Mouse (Mus musculus): ENCODE measurements around the gene Ubl5. TPM values are rescaled to one million over a fixed set of nuclear protein-coding genes. Genes with fewer than 3 reads are reported as not detected.
"Not testable (repeated sequence)": the region's sequence is repeated elsewhere in the genome, so short reads cannot be mapped to it uniquely, and the experiment has no call there.

The Ubl5 gene
- polyA plus RNA-seq, 1 experiment from 2014 or later, result 386 TPM

DNA sequence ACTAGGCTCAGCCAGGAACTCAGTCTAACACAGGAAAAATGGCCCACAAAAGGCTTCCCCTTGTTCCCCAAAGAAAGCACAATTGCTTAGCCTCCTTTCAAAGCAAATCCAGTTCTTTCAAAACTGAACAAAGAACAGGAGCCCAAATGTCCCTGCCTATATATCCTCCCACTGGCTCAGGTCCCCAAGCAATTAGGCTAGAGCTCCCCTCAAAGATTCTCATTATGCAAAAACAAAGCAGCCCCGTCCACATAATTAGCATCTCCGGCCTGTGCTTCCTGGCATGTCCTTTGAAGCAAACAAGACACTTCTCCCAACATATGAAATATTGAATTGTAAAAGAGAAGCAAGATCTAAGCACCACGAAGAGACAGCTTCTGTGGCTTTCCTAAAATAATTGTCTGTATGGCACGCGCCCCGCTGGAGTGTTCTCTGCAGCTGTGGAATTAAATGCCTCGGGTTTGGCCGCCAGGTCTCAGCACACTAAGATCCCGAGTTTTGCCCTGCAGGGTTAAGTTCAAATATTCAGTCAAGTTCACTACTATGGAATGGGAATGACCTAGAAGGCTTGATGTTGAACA is 37.8 kb downstream of the Ubl5 start:
- ATAC-seq (ENCODE audit: insufficient number of reproducible peaks, insufficient read depth, low FRiP score, low read depth), result no peak
- H3K9ac ChIP-seq (replicated peaks; ENCODE audit: low read depth, low read length), result no peak overlapping the region
- H3K9me3 ChIP-seq (ENCODE audit: control insufficient read depth, low read depth, low read length), result no peaks in the 10 kb centered on the region
- no peak overlapping the region for H3K27ac ChIP-seq (ENCODE audit: low read length)
- no peaks in the 10 kb centered on the region for H3K27me3 ChIP-seq (ENCODE audit: control insufficient read depth, insufficient read depth, low read length)
- no peaks in the 10 kb centered on the region for H3K36me3 ChIP-seq (ENCODE audit: control insufficient read depth, insufficient read depth, low read length)
- 79% methylated on average over 9 of the region's 9 CpGs for WGBS
- H3K4me3 ChIP-seq (ENCODE audit: low read depth, low read length), result no peak overlapping the region
- no peak overlapping the region for H3K4me2 ChIP-seq (replicated peaks; ENCODE audit: low read depth, low read length)
- H3K4me1 ChIP-seq (ENCODE audit: control insufficient read depth, insufficient read depth, low read length), result no peaks in the 10 kb centered on the region

DNA sequence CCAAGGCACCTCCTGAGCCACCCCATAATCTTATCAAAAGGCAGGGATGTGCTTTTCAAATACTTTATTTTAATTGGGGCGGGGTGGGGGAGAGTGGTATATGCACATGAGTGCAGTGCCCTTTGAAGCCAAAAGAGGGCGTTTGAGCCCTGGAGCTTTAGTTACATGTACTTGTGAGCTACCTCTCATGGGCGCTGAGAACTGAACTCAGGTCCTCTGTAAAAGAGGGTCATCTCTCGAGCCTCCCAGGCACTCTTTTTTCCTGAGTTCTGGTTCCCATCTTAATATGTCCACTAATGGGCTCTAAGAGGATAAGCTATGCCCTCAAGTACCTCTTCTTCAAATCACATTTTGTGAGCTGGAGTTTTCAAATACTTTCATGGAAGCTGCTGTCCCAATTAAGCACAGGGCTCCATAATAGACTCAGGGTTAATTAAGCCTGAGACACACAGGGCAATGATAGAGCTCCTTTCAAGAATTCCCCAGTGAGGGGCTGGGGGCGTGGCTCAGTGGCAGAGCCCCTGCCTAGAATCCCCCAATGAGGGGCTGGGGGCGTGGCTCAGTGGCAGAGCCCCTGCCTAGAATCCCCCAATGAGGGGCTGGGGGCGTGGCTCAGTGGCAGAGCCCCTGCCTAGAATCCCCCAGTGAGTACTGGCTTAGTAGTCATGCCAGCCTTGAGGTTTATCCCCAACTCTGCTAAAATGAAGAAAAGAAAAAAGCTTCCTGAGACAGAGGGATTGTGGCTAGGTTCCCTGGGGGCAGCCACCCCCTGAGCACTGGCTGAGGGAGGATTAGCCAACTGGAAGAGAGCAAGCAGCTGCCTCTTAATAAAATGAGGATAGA is 39.1 kb downstream of the Ubl5 start:
- H3K4me2 ChIP-seq (replicated peaks; ENCODE audit: low read depth, low read length), result no peak overlapping the region
- H3K9ac ChIP-seq (replicated peaks; ENCODE audit: low read depth, low read length), result no peak overlapping the region
- ATAC-seq (ENCODE audit: insufficient number of reproducible peaks, insufficient read depth, low FRiP score, low read depth), result no peak
- H3K4me3 ChIP-seq (ENCODE audit: low read depth, low read length), result no peak overlapping the region
- no peaks in the 10 kb centered on the region for H3K36me3 ChIP-seq (ENCODE audit: control insufficient read depth, insufficient read depth, low read length)
- 52% methylated on average over 6 of the region's 7 CpGs for WGBS
- no peak overlapping the region for H3K27ac ChIP-seq (ENCODE audit: low read length)
- no peaks in the 10 kb centered on the region for H3K9me3 ChIP-seq (ENCODE audit: control insufficient read depth, low read depth, low read length)
- H3K4me1 ChIP-seq (ENCODE audit: control insufficient read depth, insufficient read depth, low read length), result no peaks in the 10 kb centered on the region
- H3K27me3 ChIP-seq (ENCODE audit: control insufficient read depth, insufficient read depth, low read length), result no peaks in the 10 kb centered on the region

DNA sequence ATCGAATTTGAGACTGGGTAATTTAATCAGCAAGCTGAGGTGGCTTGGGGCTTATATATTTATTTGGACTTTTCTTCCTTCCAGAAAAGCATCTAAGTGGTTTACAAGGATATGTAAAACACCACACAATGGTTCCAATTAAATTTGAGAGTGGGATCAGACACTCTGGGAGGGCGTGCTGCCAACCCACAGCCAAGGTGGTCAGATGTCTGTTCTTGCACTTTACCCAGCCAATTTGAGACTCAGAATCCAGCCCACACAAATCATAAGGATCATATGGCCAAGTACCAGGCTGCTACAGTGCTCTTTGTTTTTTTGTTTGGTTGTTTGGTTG is 39.7 kb downstream of the Ubl5 start:
- Histone ChIP-seq H3K9me3 (ENCODE audit: control insufficient read depth, low read depth, low read length) (no peaks in the 10 kb centered on the region), H3K4me1 (ENCODE audit: control insufficient read depth, insufficient read depth, low read length) (no peaks in the 10 kb centered on the region), H3K27me3 (ENCODE audit: control insufficient read depth, insufficient read depth, low read length) (no peaks in the 10 kb centered on the region), H3K36me3 (ENCODE audit: control insufficient read depth, insufficient read depth, low read length) (no peaks in the 10 kb centered on the region), H3K4me2 (replicated peaks; ENCODE audit: low read depth, low read length) (no peak overlapping the region), H3K4me3 (ENCODE audit: low read depth, low read length) (no peak overlapping the region), H3K27ac (ENCODE audit: low read length) (no peak overlapping the region), H3K9ac (replicated peaks; ENCODE audit: low read depth, low read length) (no peak overlapping the region)
- WGBS, result 71% methylated on average over 2 of the region's 2 CpGs
- ATAC-seq (ENCODE audit: insufficient number of reproducible peaks, insufficient read depth, low FRiP score, low read depth), result no peak

DNA sequence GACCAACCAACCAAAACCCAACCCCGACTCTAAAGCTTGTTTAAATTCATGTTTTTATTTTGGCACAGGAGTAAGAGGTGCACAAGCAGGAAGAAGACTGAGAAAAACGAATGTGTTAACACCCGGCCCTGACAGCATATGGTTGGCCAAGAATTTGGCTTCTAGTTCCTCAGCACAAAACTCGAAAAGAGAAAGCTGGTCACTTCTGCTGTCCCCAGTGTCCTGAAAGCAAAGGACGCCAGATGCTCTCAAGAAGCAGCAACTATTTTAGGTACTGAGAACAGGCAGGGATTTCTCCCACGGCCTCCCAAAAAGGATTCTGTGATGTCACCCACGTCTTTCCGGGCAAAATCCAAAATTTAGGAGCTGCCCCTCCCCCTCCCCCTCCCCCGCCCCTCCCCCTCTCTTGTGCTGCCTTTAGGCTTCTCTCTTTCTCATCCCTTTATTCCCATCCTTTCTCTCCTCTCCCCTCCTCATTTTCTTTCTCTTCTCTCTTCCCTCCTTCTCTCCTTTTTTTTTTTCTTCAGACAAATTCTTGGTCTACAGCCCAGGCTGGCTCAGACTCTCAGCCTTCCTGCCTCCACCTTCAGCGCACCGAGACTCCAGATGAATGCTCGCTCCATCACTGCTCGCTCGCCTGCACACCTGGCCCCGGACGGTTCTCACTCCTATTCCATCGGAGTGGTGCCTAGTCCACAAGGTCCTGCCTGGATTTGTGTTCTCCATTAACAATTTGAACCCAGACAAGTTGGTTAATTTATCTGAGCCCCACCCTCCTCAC is 42.6 kb downstream of the Ubl5 start:
- Histone ChIP-seq H3K36me3 (ENCODE audit: control insufficient read depth, insufficient read depth, low read length) (no peaks in the 10 kb centered on the region), H3K4me1 (ENCODE audit: control insufficient read depth, insufficient read depth, low read length) (no peaks in the 10 kb centered on the region), H3K27me3 (ENCODE audit: control insufficient read depth, insufficient read depth, low read length) (no peaks in the 10 kb centered on the region), H3K9ac (replicated peaks; ENCODE audit: low read depth, low read length) (no peak overlapping the region), H3K4me2 (replicated peaks; ENCODE audit: low read depth, low read length) (no peak overlapping the region), H3K9me3 (ENCODE audit: control insufficient read depth, low read depth, low read length) (no peaks in the 10 kb centered on the region), H3K27ac (ENCODE audit: low read length) (no peak overlapping the region), H3K4me3 (ENCODE audit: low read depth, low read length) (no peak overlapping the region)
- WGBS, result 45% methylated on average over 17 of the region's 17 CpGs
- no peak for ATAC-seq (ENCODE audit: insufficient number of reproducible peaks, insufficient read depth, low FRiP score, low read depth)

DNA sequence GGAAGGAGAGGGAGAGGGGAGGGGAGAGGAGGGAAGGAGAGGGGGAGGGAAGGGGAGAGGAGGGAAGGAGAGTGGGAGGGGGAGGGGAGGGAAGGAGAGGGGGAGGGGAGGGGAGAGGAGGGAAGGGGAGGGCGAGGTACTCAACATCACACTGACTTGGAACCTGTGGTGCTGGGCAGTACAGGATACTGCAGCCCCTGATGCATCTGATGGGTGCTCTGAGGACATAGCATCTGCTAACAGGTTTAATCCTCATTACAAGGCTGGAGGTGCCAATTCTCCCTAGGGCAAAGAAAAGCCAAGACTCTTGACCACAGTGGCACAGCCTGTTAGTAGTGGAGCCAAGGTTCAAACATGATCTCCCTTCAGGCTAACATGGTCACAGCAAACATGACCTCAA is 46.7 kb downstream of the Ubl5 start:
- H3K9ac ChIP-seq (replicated peaks; ENCODE audit: low read depth, low read length), result no peak overlapping the region
- no peaks in the 10 kb centered on the region for H3K27me3 ChIP-seq (ENCODE audit: control insufficient read depth, insufficient read depth, low read length)
- H3K9me3 ChIP-seq (ENCODE audit: control insufficient read depth, low read depth, low read length), result no peaks in the 10 kb centered on the region
- 42% methylated on average over 1 of the region's 1 CpGs for WGBS
- no peaks in the 10 kb centered on the region for H3K4me1 ChIP-seq (ENCODE audit: control insufficient read depth, insufficient read depth, low read length)
- no peak overlapping the region for H3K27ac ChIP-seq (ENCODE audit: low read length)
- no peaks in the 10 kb centered on the region for H3K36me3 ChIP-seq (ENCODE audit: control insufficient read depth, insufficient read depth, low read length)
- no peak overlapping the region for H3K4me2 ChIP-seq (replicated peaks; ENCODE audit: low read depth, low read length)
- no peak for ATAC-seq (ENCODE audit: insufficient number of reproducible peaks, insufficient read depth, low FRiP score, low read depth)
- no peak overlapping the region for H3K4me3 ChIP-seq (ENCODE audit: low read depth, low read length)

DNA sequence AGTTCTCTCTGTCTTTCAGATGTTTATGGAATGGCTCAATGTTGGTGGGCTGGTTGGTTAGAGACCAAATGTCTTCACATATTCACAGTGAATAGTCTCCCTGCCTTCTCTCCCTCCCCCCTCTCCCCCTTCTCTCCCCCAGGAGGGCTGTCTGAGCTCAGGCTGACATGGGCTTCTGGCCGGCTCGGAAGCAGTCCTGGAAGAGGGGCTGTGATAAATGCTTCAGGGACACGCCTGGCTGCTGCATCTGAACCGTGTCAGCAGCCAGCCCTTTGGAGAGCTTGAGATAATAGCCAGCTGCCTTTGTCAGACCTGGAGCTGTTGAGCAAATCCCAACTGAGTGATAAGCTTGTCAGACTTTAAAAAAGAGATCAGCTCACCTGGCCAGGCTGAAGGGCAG is 47.2 kb downstream of the Ubl5 start:
- ATAC-seq (ENCODE audit: insufficient number of reproducible peaks, insufficient read depth, low FRiP score, low read depth), result peak; percentile 61; the same call in 1 of the 2 replicates
- Histone ChIP-seq H3K36me3 (ENCODE audit: control insufficient read depth, insufficient read depth, low read length) (no peaks in the 10 kb centered on the region), H3K9ac (replicated peaks; ENCODE audit: low read depth, low read length) (no peak overlapping the region), H3K4me1 (ENCODE audit: control insufficient read depth, insufficient read depth, low read length) (no peaks in the 10 kb centered on the region), H3K4me3 (ENCODE audit: low read depth, low read length) (no peak overlapping the region), H3K27ac (ENCODE audit: low read length) (no peak overlapping the region), H3K27me3 (ENCODE audit: control insufficient read depth, insufficient read depth, low read length) (no peaks in the 10 kb centered on the region), H3K9me3 (ENCODE audit: control insufficient read depth, low read depth, low read length) (no peaks in the 10 kb centered on the region), H3K4me2 (replicated peaks; ENCODE audit: low read depth, low read length) (no peak overlapping the region)
- 1% methylated on average over 4 of the region's 4 CpGs for WGBS

DNA sequence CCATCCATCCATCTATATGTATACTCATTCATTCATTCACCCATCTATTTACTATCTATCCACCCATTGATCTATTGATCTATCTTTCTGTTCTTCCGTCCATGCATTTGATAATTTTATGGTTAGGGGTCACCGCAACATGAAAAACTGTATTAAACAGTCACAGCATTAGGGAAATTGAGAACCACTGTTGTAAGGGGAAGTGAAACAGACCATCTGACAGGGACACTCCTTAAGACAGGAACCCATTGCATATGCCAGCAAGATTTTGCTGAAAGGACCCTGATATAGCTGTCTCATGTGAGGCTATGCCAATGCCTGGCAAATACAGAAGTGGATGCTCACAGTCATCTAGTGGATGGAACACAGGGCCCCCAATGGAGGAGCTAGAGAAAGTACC is 47.8 kb downstream of the Ubl5 start:
- H3K27ac ChIP-seq (ENCODE audit: low read length); ATAC-seq (ENCODE audit: insufficient number of reproducible peaks, insufficient read depth, low FRiP score, low read depth); H3K36me3 ChIP-seq (ENCODE audit: control insufficient read depth, insufficient read depth, low read length); H3K4me3 ChIP-seq (ENCODE audit: low read depth, low read length); H3K4me2 ChIP-seq (replicated peaks; ENCODE audit: low read depth, low read length); H3K9me3 ChIP-seq (ENCODE audit: control insufficient read depth, low read depth, low read length); H3K27me3 ChIP-seq (ENCODE audit: control insufficient read depth, insufficient read depth, low read length); H3K9ac ChIP-seq (replicated peaks; ENCODE audit: low read depth, low read length); H3K4me1 ChIP-seq (ENCODE audit: control insufficient read depth, insufficient read depth, low read length): not testable (repeated sequence)
- WGBS, result 80% methylated on average over 2 of the region's 2 CpGs

DNA sequence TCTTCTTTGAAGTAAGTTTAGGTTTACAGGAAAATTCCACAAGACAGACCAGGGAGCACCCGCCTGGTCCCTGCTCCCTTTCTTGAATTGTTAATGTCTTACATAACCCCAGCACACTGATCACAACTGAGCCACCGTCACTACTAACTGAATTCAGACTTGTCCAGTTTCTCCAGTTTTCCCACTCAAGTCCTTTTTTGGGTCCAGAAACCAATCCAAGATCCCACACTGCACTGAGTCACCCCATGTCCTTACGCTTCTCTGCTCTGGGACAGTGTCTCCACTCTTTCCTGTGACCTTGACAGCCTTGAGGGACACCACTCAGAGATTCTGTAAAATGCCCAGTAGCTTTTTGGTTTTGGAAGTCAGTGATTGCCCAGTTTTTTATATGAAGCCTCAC is 50.2 kb downstream of the Ubl5 start:
- ATAC-seq (ENCODE audit: insufficient number of reproducible peaks, insufficient read depth, low FRiP score, low read depth), result no peak
- Histone ChIP-seq H3K4me1 (ENCODE audit: control insufficient read depth, insufficient read depth, low read length) (no peaks in the 10 kb centered on the region), H3K36me3 (ENCODE audit: control insufficient read depth, insufficient read depth, low read length) (no peaks in the 10 kb centered on the region), H3K27ac (ENCODE audit: low read length) (no peak overlapping the region), H3K4me3 (ENCODE audit: low read depth, low read length) (no peak overlapping the region), H3K4me2 (replicated peaks; ENCODE audit: low read depth, low read length) (no peak overlapping the region), H3K9me3 (ENCODE audit: control insufficient read depth, low read depth, low read length) (no peaks in the 10 kb centered on the region), H3K27me3 (ENCODE audit: control insufficient read depth, insufficient read depth, low read length) (0 out of 2 replicates have a peak, but pooled peaks cover 3% of the 10 kb centered on the region), H3K9ac (replicated peaks; ENCODE audit: low read depth, low read length) (no peak overlapping the region)
- WGBS, result 90% methylated on average over 3 of the region's 3 CpGs
